Mouse (Mus musculus) bone marrow, adult 2 months (tissue): Measurements from ENCODE around the gene Oit1.

Experiments used
- CTCF ChIP-seq: fragments of 200-500 bp; IDR thresholded peaks from 2 replicates; pipeline ENCODE4 v1.5.1; 2011; ENCODE audit warnings: low read length, control low read depth; ENCODE audit not compliant: control insufficient read depth, insufficient read depth
- POLR2A ChIP-seq: fragments of 200-500 bp; IDR thresholded peaks from 2 replicates; pipeline ENCODE4 v1.6.1; 2011; ENCODE audit warnings: low read depth, mild to moderate bottlenecking, control low read depth, low read length, borderline replicate concordance; ENCODE audit not compliant: control insufficient read depth

DNA sequence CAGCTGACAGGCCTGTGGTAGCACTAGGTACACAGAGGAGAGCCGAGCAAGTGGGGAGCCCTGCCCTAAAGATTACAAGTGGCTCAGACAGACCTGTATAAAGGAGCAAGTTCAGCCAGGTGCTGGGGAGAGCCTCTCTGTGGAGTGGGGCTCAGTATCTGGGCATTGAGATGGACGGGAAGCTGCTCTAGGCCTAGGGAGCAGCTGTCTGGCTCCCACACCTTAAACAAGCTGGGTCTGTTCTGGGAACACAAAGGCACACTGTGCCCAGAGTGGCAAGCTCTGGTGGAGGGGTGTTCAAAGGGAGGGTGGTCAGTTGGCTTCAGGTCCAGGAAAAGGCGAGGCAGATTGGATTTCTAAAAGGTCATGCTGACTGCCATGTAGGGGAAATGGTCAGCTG lies 73.5 kb downstream of the Oit1 start:
- TF ChIP-seq CTCF (no peak), POLR2A (no peak)
